Mouse (Mus musculus) testis, postnatal 14 days (tissue): Measurements from ENCODE around the gene Zc3h12c.
"Not testable (repeated sequence)": the region's sequence is repeated elsewhere in the genome, so short reads cannot be mapped to it uniquely, and the experiment has no call there.

Experiments used
- DNase-seq: peaks from one replicate; pipeline ENCODE4 v3.0.0; 2021; ENCODE audit warnings: low spot score

Gene Zc3h12c

GRCm38 (mm10) chr9:52100426-52100825 is 67.9 kb downstream of the Zc3h12c start:
- no peak for DNase-seq

- peak; percentile 58 for DNase-seq
Measured at GRCm38 (mm10) chr9:52098600-52098999, 69.8 kb downstream of the Zc3h12c start.

GRCm38 (mm10) chr9:52097386-52097785 is 71.0 kb downstream of the Zc3h12c start:
- DNase-seq = no peak

GRCm38 (mm10) chr9:52095666-52096065 is 72.7 kb downstream of the Zc3h12c start:
- DNase-seq = no peak

- no peak for DNase-seq
Measured at GRCm38 (mm10) chr9:52094471-52094980, 73.8 kb downstream of the Zc3h12c start.

GRCm38 (mm10) chr9:52094016-52094415 is 74.4 kb downstream of the Zc3h12c start:
- DNase-seq = no peak

GRCm38 (mm10) chr9:52093108-52093507 is 75.3 kb downstream of the Zc3h12c start:
- no peak for DNase-seq

GRCm38 (mm10) chr9:52092311-52092710 is 76.1 kb downstream of the Zc3h12c start:
- no peak for DNase-seq

- DNase-seq = no peak
Measured at GRCm38 (mm10) chr9:52091752-52092151, 76.6 kb downstream of the Zc3h12c start.

GRCm38 (mm10) chr9:52082414-52082813 is 86.0 kb downstream of the Zc3h12c start:
- no peak for DNase-seq

GRCm38 (mm10) chr9:52081979-52082378 is 86.4 kb downstream of the Zc3h12c start:
- no peak for DNase-seq

- no peak for DNase-seq
Measured at GRCm38 (mm10) chr9:52077692-52078091, 90.7 kb downstream of the Zc3h12c start.

GRCm38 (mm10) chr9:52076089-52076488 is 92.3 kb downstream of the Zc3h12c start:
- DNase-seq = no peak

GRCm38 (mm10) chr9:52072202-52072601 is 96.2 kb downstream of the Zc3h12c start:
- no peak for DNase-seq

GRCm38 (mm10) chr9:52071352-52071751 is 97.0 kb downstream of the Zc3h12c start:
- DNase-seq = not testable (repeated sequence)

- DNase-seq = no peak
Measured at GRCm38 (mm10) chr9:52070052-52070451, 98.3 kb downstream of the Zc3h12c start.
